Mouse (Mus musculus) telencephalon, adult 2 months (tissue): Measurements from ENCODE around the gene Aamdc.

Experiments
- DNase-seq: peaks from one replicate; pipeline ENCODE4 v3.0.0-alpha.2; 2011; ENCODE audit warnings: low read depth, low spot score

Aamdc gene

DNA sequence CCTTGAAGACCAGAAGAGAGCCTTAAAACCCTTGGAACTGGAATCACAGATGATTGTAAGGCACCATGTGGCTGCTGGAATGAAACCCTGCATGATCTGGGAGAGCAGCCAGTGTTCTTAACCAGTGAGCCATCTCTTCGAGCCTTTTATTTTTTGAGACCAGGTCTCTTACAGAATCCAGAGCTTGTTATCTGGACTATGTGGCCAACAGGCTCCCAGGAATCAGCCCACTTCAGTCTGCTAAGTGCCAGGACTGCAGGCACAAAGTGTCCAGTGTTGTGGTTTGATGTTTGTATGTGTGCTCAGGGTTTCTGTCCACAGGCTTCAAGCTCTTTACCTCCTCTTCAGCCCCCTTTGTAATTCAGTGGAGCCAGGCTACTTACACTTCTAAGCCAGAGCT is 64.5 kb downstream of the Aamdc start:
- DNase-seq: no peak

- DNase-seq: no peak
Observed at GRCm38 (mm10) chr7:97500555-97501209, 78.6 kb downstream of the Aamdc start.
